Mouse (Mus musculus) midbrain, embryonic 15.5 days (tissue): Measurements from ENCODE around the gene Mettl22. TPM values are rescaled to one million over a fixed set of nuclear protein-coding genes. Genes with fewer than 3 reads are reported as not detected.

ENCODE experiments used
- ATAC-seq: fragments of 200-750 bp; cut with Nextera tagmentation; replicated peaks from 2 replicates; pipeline ENCODE4 v1.8.0; 2017; ENCODE audit warnings: moderate TSS enrichment
- H3K27ac ChIP-seq: fragments of 300-500 bp; sonication (generic); 2 replicates; pipeline ENCODE4 v1.5.1; 2015; ENCODE audit warnings: mild to moderate bottlenecking, inconsistent platforms
- H3K27me3 ChIP-seq: fragments of 300-500 bp; sonication (generic); replicated peaks from 2 replicates; pipeline ENCODE4 v1.6.1; 2015; ENCODE audit warnings: inconsistent platforms
- H3K36me3 ChIP-seq: fragments of 300-500 bp; sonication (generic); replicated peaks from 2 replicates; pipeline ENCODE4 v1.6.1; 2015; ENCODE audit warnings: inconsistent platforms
- H3K4me1 ChIP-seq: fragments of 300-500 bp; sonication (generic); 2 replicates; pipeline ENCODE4 v1.6.1; 2015; ENCODE audit warnings: inconsistent platforms
- H3K4me2 ChIP-seq: fragments of 300-500 bp; sonication (generic); 2 replicates; pipeline ENCODE4 v1.6.1; 2015; ENCODE audit warnings: inconsistent platforms, mild to moderate bottlenecking, moderate library complexity
- H3K4me3 ChIP-seq: fragments of 300-500 bp; sonication (generic); 2 replicates; pipeline ENCODE4 v1.5.1; 2015; ENCODE audit warnings: mild to moderate bottlenecking, inconsistent platforms
- H3K9ac ChIP-seq: fragments of 300-500 bp; sonication (generic); 2 replicates; pipeline ENCODE4 v1.6.1; 2015; ENCODE audit warnings: mild to moderate bottlenecking, inconsistent platforms
- H3K9me3 ChIP-seq: fragments of 300-500 bp; sonication (generic); 2 replicates; pipeline ENCODE4 v1.6.1; 2016; ENCODE audit warnings: inconsistent platforms
- WGBS: fragments of 180-500 bp; shearing (Covaris S2); methylation state at CpG from one replicate; pipeline ENCODE4 v1.1.7; 2015; ENCODE audit warnings: mixed read lengths; 5-methylcytosine and 5-hydroxymethylcytosine counted together
- polyA plus RNA-seq: library from polyadenylated mRNA; unstranded; fragments of >200 nt; fragmentation: Nextera tagmentation; extraction: Ambion mirVana; gene quantifications from 2 replicates; pipeline ENCODE4 v1.2.1, GENCODE M21; 2015

Gene Mettl22
- 57.2 and 63.7 TPM in 2 replicates for polyA plus RNA-seq

GRCm38 (mm10) chr16:8470603-8471481 lies at the start of gene Mettl22:
Gene Mettl22, plus strand, starts transcription at chr16:8470788.
- peak within 1 kb of the TSS; percentile 82 for H3K9ac ChIP-seq
- peaks cover 14% of the 10 kb centered on the region for H3K4me1 ChIP-seq
- H3K4me3 ChIP-seq = peak within 1 kb of the TSS; percentile 89
- under 1% methylated on average over 48 of the region's 48 CpGs for WGBS
- peak within 1 kb of the TSS; percentile 92 for H3K4me2 ChIP-seq
- peak within 1 kb of the TSS; percentile 80 for H3K27ac ChIP-seq
- ATAC-seq = peak; percentile 98
- no peaks in the 10 kb centered on the region for H3K9me3 ChIP-seq
- no peaks in the 10 kb centered on the region for H3K36me3 ChIP-seq
- H3K27me3 ChIP-seq = 0 out of 2 replicates have a peak, but pooled peaks cover 3% of the 10 kb centered on the region

GRCm38 (mm10) chr16:8420842-8421241 lies 49.7 kb upstream of the Mettl22 start:
- H3K9me3 ChIP-seq = no peaks in the 10 kb centered on the region
- H3K9ac ChIP-seq = no peak overlapping the region
- 79% methylated on average over 4 of the region's 4 CpGs for WGBS
- H3K36me3 ChIP-seq = no peaks in the 10 kb centered on the region
- peaks cover 18% of the 10 kb centered on the region for H3K4me1 ChIP-seq
- H3K27ac ChIP-seq = no peak overlapping the region
- no peak for ATAC-seq
- H3K27me3 ChIP-seq = peaks cover 26% of the 10 kb centered on the region
- H3K4me3 ChIP-seq = no peak overlapping the region
- H3K4me2 ChIP-seq = no peak overlapping the region

- peak overlapping the region; percentile 71; the same call in 1 of the 2 replicates for H3K4me2 ChIP-seq
- peaks cover 40% of the 10 kb centered on the region for H3K27me3 ChIP-seq
- 53% methylated on average over 7 of the region's 7 CpGs for WGBS
- no peaks in the 10 kb centered on the region for H3K9me3 ChIP-seq
- H3K4me1 ChIP-seq = peaks cover 10% of the 10 kb centered on the region
- H3K36me3 ChIP-seq = no peaks in the 10 kb centered on the region
- H3K4me3 ChIP-seq = 0 out of 2 replicates have a peak overlapping the region, but pooled peaks have one; percentile 42
- no peak overlapping the region for H3K9ac ChIP-seq
- H3K27ac ChIP-seq = no peak overlapping the region
- no peak for ATAC-seq
Measured at GRCm38 (mm10) chr16:8423626-8424114, 46.9 kb upstream of the Mettl22 start.

GRCm38 (mm10) chr16:8424161-8424970 lies 46.2 kb upstream of the Mettl22 start:
- peaks cover 10% of the 10 kb centered on the region for H3K4me1 ChIP-seq
- 4% methylated on average over 43 of the region's 43 CpGs for WGBS
- no peaks in the 10 kb centered on the region for H3K36me3 ChIP-seq
- peak overlapping the region; percentile 42 for H3K4me3 ChIP-seq
- H3K9me3 ChIP-seq = no peaks in the 10 kb centered on the region
- peaks cover 40% of the 10 kb centered on the region for H3K27me3 ChIP-seq
- H3K27ac ChIP-seq = no peak overlapping the region
- H3K4me2 ChIP-seq = peak overlapping the region; percentile 71
- peak overlapping the region; percentile 35; the same call in 1 of the 2 replicates for H3K9ac ChIP-seq
- ATAC-seq = no peak

- peaks cover 40% of the 10 kb centered on the region for H3K27me3 ChIP-seq
- no peak within 1 kb of the TSS for H3K27ac ChIP-seq
- ATAC-seq = no peak
- H3K9me3 ChIP-seq = no peaks in the 10 kb centered on the region
- H3K4me3 ChIP-seq = peak within 1 kb of the TSS; percentile 42
- peak within 1 kb of the TSS; percentile 35; the same call in 1 of the 2 replicates for H3K9ac ChIP-seq
- H3K4me1 ChIP-seq = peaks cover 10% of the 10 kb centered on the region
- no peaks in the 10 kb centered on the region for H3K36me3 ChIP-seq
- H3K4me2 ChIP-seq = peak within 1 kb of the TSS; percentile 71
- WGBS = under 1% methylated on average over 16 of the region's 16 CpGs
Measured at GRCm38 (mm10) chr16:8424971-8425330, 45.6 kb upstream of the Mettl22 start, which contains the start of gene Tmem114. Gene Tmem114, minus strand, starts transcription at chr16:8425136.

GRCm38 (mm10) chr16:8425736-8426135 lies 44.9 kb upstream of the Mettl22 start:
- H3K4me2 ChIP-seq = no peak overlapping the region
- no peak overlapping the region for H3K27ac ChIP-seq
- H3K4me1 ChIP-seq = peaks cover 10% of the 10 kb centered on the region
- H3K27me3 ChIP-seq = peaks cover 40% of the 10 kb centered on the region
- H3K4me3 ChIP-seq = no peak overlapping the region
- no peaks in the 10 kb centered on the region for H3K9me3 ChIP-seq
- no peak for ATAC-seq
- H3K9ac ChIP-seq = no peak overlapping the region
- WGBS = 86% methylated on average over 5 of the region's 5 CpGs
- H3K36me3 ChIP-seq = no peaks in the 10 kb centered on the region

GRCm38 (mm10) chr16:8429531-8429930 lies 41.1 kb upstream of the Mettl22 start:
- WGBS = 79% methylated on average over 4 of the region's 4 CpGs
- no peaks in the 10 kb centered on the region for H3K9me3 ChIP-seq
- H3K36me3 ChIP-seq = no peaks in the 10 kb centered on the region
- H3K27ac ChIP-seq = no peak overlapping the region
- H3K4me1 ChIP-seq = peaks cover 6% of the 10 kb centered on the region
- no peak overlapping the region for H3K4me2 ChIP-seq
- no peak overlapping the region for H3K9ac ChIP-seq
- H3K27me3 ChIP-seq = peaks cover 27% of the 10 kb centered on the region
- H3K4me3 ChIP-seq = no peak overlapping the region
- ATAC-seq = no peak

GRCm38 (mm10) chr16:8432616-8433015 lies 38.0 kb upstream of the Mettl22 start:
- Histone ChIP-seq H3K27me3 (no peaks in the 10 kb centered on the region), H3K27ac (no peak overlapping the region), H3K4me2 (no peak overlapping the region), H3K36me3 (no peaks in the 10 kb centered on the region), H3K4me1 (no peaks in the 10 kb centered on the region), H3K9me3 (no peaks in the 10 kb centered on the region), H3K4me3 (no peak overlapping the region), H3K9ac (no peak overlapping the region)
- no peak for ATAC-seq
- 95% methylated on average over 3 of the region's 3 CpGs for WGBS

- Histone ChIP-seq H3K9me3 (no peaks in the 10 kb centered on the region), H3K9ac (no peak overlapping the region), H3K4me3 (no peak overlapping the region), H3K27ac (no peak overlapping the region), H3K4me2 (no peak overlapping the region), H3K4me1 (no peaks in the 10 kb centered on the region), H3K36me3 (no peaks in the 10 kb centered on the region), H3K27me3 (no peaks in the 10 kb centered on the region)
- no peak for ATAC-seq
- WGBS = 87% methylated on average over 7 of the region's 7 CpGs
Measured at GRCm38 (mm10) chr16:8444911-8445310, 25.7 kb upstream of the Mettl22 start.

- no peaks in the 10 kb centered on the region for H3K27me3 ChIP-seq
- no peaks in the 10 kb centered on the region for H3K9me3 ChIP-seq
- H3K4me1 ChIP-seq = no peaks in the 10 kb centered on the region
- H3K27ac ChIP-seq = no peak overlapping the region
- ATAC-seq = no peak
- H3K4me3 ChIP-seq = no peak overlapping the region
- H3K9ac ChIP-seq = no peak overlapping the region
- H3K4me2 ChIP-seq = no peak overlapping the region
- H3K36me3 ChIP-seq = no peaks in the 10 kb centered on the region
- WGBS = 92% methylated on average over 6 of the region's 6 CpGs
Measured at GRCm38 (mm10) chr16:8446256-8446655, 24.3 kb upstream of the Mettl22 start.

GRCm38 (mm10) chr16:8453301-8453700 lies 17.3 kb upstream of the Mettl22 start:
- no peak overlapping the region for H3K4me2 ChIP-seq
- H3K9ac ChIP-seq = no peak overlapping the region
- ATAC-seq = no peak
- H3K27ac ChIP-seq = no peak overlapping the region
- no peaks in the 10 kb centered on the region for H3K36me3 ChIP-seq
- H3K27me3 ChIP-seq = no peaks in the 10 kb centered on the region
- WGBS = 85% methylated on average over 2 of the region's 2 CpGs
- peaks cover 11% of the 10 kb centered on the region for H3K4me1 ChIP-seq
- H3K9me3 ChIP-seq = no peaks in the 10 kb centered on the region
- no peak overlapping the region for H3K4me3 ChIP-seq

- peaks cover 11% of the 10 kb centered on the region for H3K4me1 ChIP-seq
- no peak for ATAC-seq
- no peaks in the 10 kb centered on the region for H3K36me3 ChIP-seq
- no peaks in the 10 kb centered on the region for H3K9me3 ChIP-seq
- H3K4me3 ChIP-seq = no peak overlapping the region
- H3K27me3 ChIP-seq = no peaks in the 10 kb centered on the region
- no peak overlapping the region for H3K4me2 ChIP-seq
- no peak overlapping the region for H3K9ac ChIP-seq
- 0 out of 2 replicates have a peak overlapping the region, but pooled peaks have one; percentile 53 for H3K27ac ChIP-seq
- WGBS = 73% methylated on average over 2 of the region's 2 CpGs
Measured at GRCm38 (mm10) chr16:8455221-8455620, 15.4 kb upstream of the Mettl22 start.
